Mouse (Mus musculus) heart, embryonic 11.5 days (tissue): ENCODE results near the gene Svop. TPM values are rescaled to one million over a fixed set of nuclear protein-coding genes. Genes with fewer than 3 reads are reported as not detected.

Experiments used
- ATAC-seq: fragments of 200-750 bp; cut with Nextera tagmentation; replicated peaks from 2 replicates; pipeline ENCODE4 v1.8.0; 2017; ENCODE audit warnings: moderate library complexity; ENCODE audit not compliant: insufficient number of reproducible peaks, low FRiP score, low TSS enrichment
- H3K27ac ChIP-seq: fragments of 300-500 bp; sonication (generic); 2 replicates; pipeline ENCODE4 v1.5.1; 2014; ENCODE audit warnings: mild to moderate bottlenecking, low read depth, low read length
- H3K27me3 ChIP-seq: fragments of 300-500 bp; sonication (generic); 2 replicates; pipeline ENCODE4 v1.6.1; 2014; ENCODE audit warnings: mild to moderate bottlenecking, low read length, mixed read lengths; ENCODE audit not compliant: control insufficient read depth, insufficient read depth
- H3K36me3 ChIP-seq: fragments of 300-500 bp; sonication (generic); 2 replicates; pipeline ENCODE4 v1.6.1; 2014; ENCODE audit warnings: mild to moderate bottlenecking, low read length, moderate library complexity, mixed read lengths; ENCODE audit not compliant: control insufficient read depth, insufficient read depth
- H3K4me1 ChIP-seq: fragments of 300-500 bp; sonication (generic); 2 replicates; pipeline ENCODE4 v1.6.1; 2014; ENCODE audit warnings: low read length; ENCODE audit not compliant: control insufficient read depth, insufficient read depth
- H3K4me2 ChIP-seq: fragments of 300-500 bp; sonication (generic); 2 replicates; pipeline ENCODE4 v1.6.1; 2014; ENCODE audit warnings: mild to moderate bottlenecking, moderate library complexity
- H3K4me3 ChIP-seq: fragments of 300-500 bp; sonication (generic); 2 replicates; pipeline ENCODE4 v1.5.1; 2014; ENCODE audit warnings: low read depth, low read length
- H3K9ac ChIP-seq: fragments of 300-500 bp; sonication (generic); 2 replicates; pipeline ENCODE4 v1.6.1; 2014; ENCODE audit warnings: mild to moderate bottlenecking, low read depth, low read length, moderate library complexity
- H3K9me3 ChIP-seq: fragments of 300-500 bp; sonication (generic); replicated peaks from 2 replicates; pipeline ENCODE4 v1.6.1; 2016; ENCODE audit warnings: low read length; ENCODE audit not compliant: control insufficient read depth
- WGBS: fragments of 180-500 bp; shearing (Covaris S2); extraction: QIAGEN DNeasy Blood & Tissue Kit; methylation state at CpG from one replicate; pipeline ENCODE4 v1.1.7; 2014; ENCODE audit not compliant: insufficient replicate concordance; 5-methylcytosine and 5-hydroxymethylcytosine counted together
- polyA plus RNA-seq: library from polyadenylated mRNA; unstranded; fragments of >200 nt; fragmentation: Nextera tagmentation; extraction: Ambion mirVana; gene quantifications from 2 replicates; pipeline ENCODE4 v1.2.1, GENCODE M21; 2014

Gene Svop
- polyA plus RNA-seq, 1 experiment from 2014 or later = not detected

DNA sequence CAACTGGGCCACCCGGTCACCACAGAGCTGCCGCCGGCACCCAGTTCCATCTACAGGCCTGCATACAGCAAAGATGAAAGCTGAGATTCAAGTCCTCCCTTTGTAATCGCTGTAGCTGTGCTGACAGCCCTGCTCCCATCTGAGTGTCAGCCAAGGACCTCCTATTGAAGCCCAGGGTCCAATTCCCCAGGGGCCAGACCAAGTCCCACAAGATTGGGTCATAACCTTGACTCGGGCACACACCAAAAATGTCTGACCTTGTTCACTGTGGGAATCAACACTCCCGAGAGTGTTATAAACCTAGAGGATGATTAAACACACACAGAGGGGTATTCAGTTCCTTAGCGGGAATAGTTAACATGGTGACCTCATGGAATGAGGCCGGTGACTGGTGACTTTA lies 109.5 kb downstream of the Svop start:
- WGBS = 72% methylated on average over 8 of the region's 8 CpGs
- no peak for ATAC-seq
- Histone ChIP-seq H3K36me3 (no peaks in the 10 kb centered on the region), H3K27ac (no peak overlapping the region), H3K9me3 (no peaks in the 10 kb centered on the region), H3K4me3 (no peak overlapping the region), H3K4me2 (no peak overlapping the region), H3K4me1 (peaks cover 58% of the 10 kb centered on the region), H3K27me3 (no peaks in the 10 kb centered on the region), H3K9ac (no peak overlapping the region)

GRCm38 (mm10) chr5:113981171-113981570 lies 110.2 kb downstream of the Svop start:
- Histone ChIP-seq H3K9ac (no peak overlapping the region), H3K36me3 (no peaks in the 10 kb centered on the region), H3K27me3 (no peaks in the 10 kb centered on the region), H3K4me1 (peaks cover 58% of the 10 kb centered on the region), H3K4me2 (no peak overlapping the region), H3K4me3 (no peak overlapping the region), H3K9me3 (no peaks in the 10 kb centered on the region), H3K27ac (peak overlapping the region; percentile 60; the same call in 1 of the 2 replicates)
- WGBS = 79% methylated on average over 6 of the region's 6 CpGs
- ATAC-seq = no peak

GRCm38 (mm10) chr5:113980511-113980910 lies 110.9 kb downstream of the Svop start:
- no peak for ATAC-seq
- H3K4me1 ChIP-seq = peaks cover 58% of the 10 kb centered on the region
- H3K4me3 ChIP-seq = no peak overlapping the region
- H3K4me2 ChIP-seq = peak overlapping the region; percentile 11; the same call in 1 of the 2 replicates
- no peaks in the 10 kb centered on the region for H3K27me3 ChIP-seq
- H3K9ac ChIP-seq = no peak overlapping the region
- no peaks in the 10 kb centered on the region for H3K9me3 ChIP-seq
- WGBS = 66% methylated on average over 1 of the region's 1 CpGs
- no peaks in the 10 kb centered on the region for H3K36me3 ChIP-seq
- peak overlapping the region; percentile 60 for H3K27ac ChIP-seq

- Histone ChIP-seq H3K9ac (no peak overlapping the region), H3K27me3 (no peaks in the 10 kb centered on the region), H3K4me2 (no peak overlapping the region), H3K27ac (peak overlapping the region; percentile 41; the same call in 1 of the 2 replicates), H3K9me3 (no peaks in the 10 kb centered on the region), H3K36me3 (no peaks in the 10 kb centered on the region), H3K4me3 (no peak overlapping the region), H3K4me1 (peaks cover 68% of the 10 kb centered on the region)
- no peak for ATAC-seq
- 72% methylated on average over 8 of the region's 8 CpGs for WGBS
Measured at GRCm38 (mm10) chr5:113977309-113977708, 114.1 kb downstream of the Svop start.

Other genes with a start within 250 kb of the Svop start
- gene Coro1c, start 182.8 kb downstream of the Svop start, polyA plus RNA-seq = 113 and 140 TPM in 2 replicates
- 18.2 and 35.8 TPM in 2 replicates for gene Ssh1, start 97.7 kb downstream of the Svop start, polyA plus RNA-seq
- gene Dao, start 87.9 kb downstream of the Svop start, polyA plus RNA-seq = not detected in 2 replicates
- gene Usp30, start 26.1 kb downstream of the Svop start, polyA plus RNA-seq = 6.7 and 8.2 TPM in 2 replicates
- gene Alkbh2, start 36.6 kb upstream of the Svop start, polyA plus RNA-seq = 8.7 and 12.8 TPM in 2 replicates
- 26.3 and 37.0 TPM in 2 replicates for gene Ung, start 38.8 kb upstream of the Svop start, polyA plus RNA-seq
- 7.6 and 8.0 TPM in 2 replicates for gene Acacb, start 55.0 kb upstream of the Svop start, polyA plus RNA-seq
- not detected in 2 replicates for gene Foxn4, start 182.2 kb upstream of the Svop start, polyA plus RNA-seq
- gene Myo1h, start 197.6 kb upstream of the Svop start, polyA plus RNA-seq = 0.35 and 1.3 TPM in 2 replicates